Mouse (Mus musculus): ENCODE results near the gene Alkbh3.

Alkbh3 gene

DNA sequence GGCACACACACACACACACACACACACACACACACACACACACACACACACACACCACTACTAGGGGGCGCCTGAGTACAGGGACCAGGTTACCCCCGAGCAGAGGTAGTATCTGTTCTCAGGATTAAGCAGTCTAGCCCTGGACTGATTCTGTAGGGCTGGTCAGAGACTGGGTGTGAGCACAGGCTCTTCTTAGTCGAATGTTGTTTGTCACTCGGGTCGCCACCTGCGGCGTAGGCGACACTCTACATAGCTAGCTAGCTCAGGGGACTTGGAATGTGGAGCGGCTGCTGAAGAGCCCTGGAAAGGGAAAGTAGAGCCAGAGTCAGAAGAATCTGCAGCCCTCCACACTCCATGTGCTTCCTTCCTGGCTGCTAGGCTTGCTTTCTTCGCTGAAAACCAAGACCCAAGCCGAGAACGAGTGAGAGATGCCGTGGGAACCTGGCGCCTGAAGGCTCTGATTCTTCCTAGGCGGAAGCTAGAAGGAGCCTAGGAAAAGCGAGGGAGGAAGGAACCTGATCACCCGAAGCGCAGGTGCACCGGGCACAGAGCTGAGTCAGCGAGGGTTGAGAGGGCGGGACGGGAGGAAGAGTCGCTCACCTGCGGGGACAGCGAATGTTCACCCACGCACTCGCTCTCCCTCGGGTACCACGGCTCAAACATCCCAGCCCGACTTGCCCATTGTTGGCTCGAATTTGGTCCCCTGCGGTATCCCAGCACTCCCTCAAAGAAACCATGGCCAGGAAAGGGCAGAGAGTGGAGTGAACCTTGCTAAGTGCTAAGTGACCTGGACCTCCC, 55.6 kb downstream of the Alkbh3 start:
- peak; percentile 40 for DNase-seq (ENCODE audit: low read depth, low spot score)

GRCm38 (mm10) chr2:93953726-93954125, 56.9 kb downstream of the Alkbh3 start:
- no peak for DNase-seq (ENCODE audit: low read depth, low spot score)

DNA sequence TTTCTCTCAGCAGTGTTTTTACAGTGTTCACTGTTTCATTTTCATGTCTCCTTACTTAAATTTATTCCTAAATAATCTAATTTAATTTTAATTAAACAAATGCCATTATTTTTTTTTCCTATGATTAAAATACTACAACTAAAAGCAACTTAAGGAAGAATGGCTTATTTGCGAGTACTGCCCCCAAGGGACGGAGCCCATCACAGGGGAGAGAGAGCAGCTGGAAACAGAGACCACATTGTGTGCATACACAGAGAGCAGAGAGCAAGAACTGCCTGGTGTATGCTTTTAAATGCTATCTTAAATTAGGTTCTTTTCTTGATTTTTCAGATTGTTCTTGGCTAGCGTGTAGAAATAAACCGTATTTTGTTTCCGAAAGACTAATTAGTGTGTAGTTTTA, 63.6 kb downstream of the Alkbh3 start:
- DNase-seq (ENCODE audit: low read depth, low spot score): no peak

- DNase-seq (ENCODE audit: low read depth, low spot score): no peak
Observed at GRCm38 (mm10) chr2:93944855-93945254, 65.8 kb downstream of the Alkbh3 start.

DNA sequence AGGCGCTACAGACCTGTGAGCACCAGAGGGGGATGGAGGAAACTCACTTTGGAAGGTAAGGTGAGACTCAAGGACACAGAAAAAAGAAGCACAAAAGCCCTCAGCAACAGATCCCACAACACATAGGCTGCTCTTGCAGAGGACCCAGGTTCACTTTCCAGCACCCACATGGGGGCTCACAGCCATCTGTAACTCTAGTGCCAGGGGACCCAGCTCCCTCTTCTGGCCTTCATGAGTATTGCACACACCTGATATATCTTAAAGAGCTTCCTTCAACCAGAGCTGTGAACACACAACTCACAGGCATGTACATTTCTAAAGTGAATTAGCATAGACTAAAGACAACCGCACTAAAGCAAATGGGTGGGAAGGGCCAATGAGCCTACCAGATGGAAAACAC, 66.5 kb downstream of the Alkbh3 start:
- peak; percentile 82 for DNase-seq (ENCODE audit: low read depth, low spot score)

DNA sequence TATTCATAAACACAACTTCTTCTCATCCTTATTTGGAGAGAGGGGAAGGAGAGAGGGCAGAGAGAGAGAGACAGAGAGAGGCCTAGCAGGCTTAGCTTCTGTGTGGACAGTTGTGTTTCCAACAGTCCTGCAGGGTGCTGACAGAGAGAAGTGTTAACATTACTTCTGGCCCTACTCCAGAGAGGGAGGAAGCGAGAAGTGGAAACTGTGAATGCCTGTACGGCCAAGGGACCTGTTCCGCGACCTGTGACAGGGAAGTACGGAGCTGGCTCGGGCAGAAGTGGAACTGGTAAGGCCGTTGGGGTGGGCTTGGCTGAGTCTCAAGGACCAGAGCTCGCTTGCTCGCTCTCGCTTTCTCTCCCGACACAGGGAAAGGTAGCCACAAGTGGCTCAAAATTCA, 68.9 kb downstream of the Alkbh3 start:
- no peak for DNase-seq (ENCODE audit: low read depth, low spot score)

DNA sequence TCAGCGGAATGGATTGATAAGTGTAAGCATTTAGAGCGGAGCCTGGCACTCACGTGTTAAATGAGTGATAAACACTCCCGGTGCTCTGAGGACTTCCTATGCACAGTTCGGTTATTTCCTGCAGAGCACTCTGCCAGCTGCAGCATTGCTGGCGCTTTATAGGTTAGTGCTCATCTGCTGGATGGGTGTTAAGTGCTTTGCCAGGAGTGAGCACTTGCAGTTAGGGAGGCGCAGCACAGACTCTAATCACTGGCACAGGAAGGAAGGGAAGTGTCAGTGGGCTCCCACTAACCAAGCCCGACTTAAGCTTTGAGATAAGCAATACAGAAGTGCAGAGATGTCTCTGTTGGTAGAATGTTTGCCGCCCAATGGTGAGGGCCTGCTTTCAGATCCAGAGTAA, 72.1 kb downstream of the Alkbh3 start:
- no peak for DNase-seq (ENCODE audit: low read depth, low spot score)
